Mouse (Mus musculus): Measurements from ENCODE around the gene Arhgef6. TPM values are rescaled to one million over a fixed set of nuclear protein-coding genes. Genes with fewer than 3 reads are reported as not detected.

The Arhgef6 gene
- not detected in 2 replicates for polyA plus RNA-seq (2012; ENCODE audit: insufficient read depth, insufficient read length, low replicate concordance, missing spikeins)

DNA sequence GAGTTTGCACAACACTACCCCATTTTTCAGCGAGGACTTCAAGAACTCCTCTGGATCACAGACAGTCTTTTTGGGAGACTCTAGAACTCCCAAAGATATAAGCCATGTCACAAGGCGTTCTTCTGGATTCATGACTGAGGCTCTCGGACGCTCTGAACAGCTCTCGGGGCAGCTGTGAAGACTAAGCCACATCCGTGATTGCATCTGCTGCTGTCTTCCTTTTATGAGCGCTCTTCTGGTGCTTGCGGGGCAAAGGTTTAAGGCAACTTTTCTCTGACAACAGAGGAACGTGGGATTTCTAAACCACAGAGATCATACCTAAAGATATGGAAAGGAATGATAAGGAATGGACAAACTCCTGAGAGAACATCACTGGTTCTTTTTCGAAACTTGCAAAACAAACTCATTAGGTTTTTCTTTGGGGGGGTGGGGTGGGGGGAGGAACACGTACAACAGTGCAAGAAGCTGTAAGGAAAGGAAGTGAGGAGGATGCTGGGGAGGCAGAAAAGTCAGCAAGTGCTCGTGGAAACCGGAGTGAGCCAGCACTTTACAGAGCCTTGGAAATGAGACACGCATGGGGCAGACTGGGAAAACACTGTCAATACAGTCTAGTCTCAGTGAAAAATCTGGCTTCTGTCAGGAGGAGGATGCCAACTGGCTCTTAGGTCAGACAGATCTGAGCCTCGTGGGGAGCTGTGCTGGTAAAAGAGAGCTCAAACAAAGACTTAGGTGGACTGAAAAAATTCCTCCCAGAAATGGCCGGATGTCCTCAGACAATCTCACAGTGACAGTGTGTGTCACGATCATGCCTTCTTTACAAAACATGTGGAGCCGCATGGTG is at the start of gene Arhgef6:
TSS of gene Arhgef6 (minus strand) at position 359 of the 841 bp plus-strand sequence.
- no peak within 1 kb of the TSS for H3K4me3 ChIP-seq (ENCODE audit: insufficient read depth, low read depth, low read length)
- no peaks in the 10 kb centered on the region for H3K4me1 ChIP-seq (ENCODE audit: control insufficient read depth, insufficient read depth, low read length)
- TF ChIP-seq POLR2A (IDR thresholded peaks at IDR 0.05; ENCODE audit: insufficient read depth, low read depth, low read length) (no peak), CTCF (IDR thresholded peaks at IDR 0.05; ENCODE audit: insufficient read depth, low read depth, low read length) (no peak)
- 57% methylated on average over 18 of the region's 18 CpGs for WGBS
- no peak within 1 kb of the TSS for H3K27ac ChIP-seq (ENCODE audit: insufficient read depth, low read depth, low read length)

DNA sequence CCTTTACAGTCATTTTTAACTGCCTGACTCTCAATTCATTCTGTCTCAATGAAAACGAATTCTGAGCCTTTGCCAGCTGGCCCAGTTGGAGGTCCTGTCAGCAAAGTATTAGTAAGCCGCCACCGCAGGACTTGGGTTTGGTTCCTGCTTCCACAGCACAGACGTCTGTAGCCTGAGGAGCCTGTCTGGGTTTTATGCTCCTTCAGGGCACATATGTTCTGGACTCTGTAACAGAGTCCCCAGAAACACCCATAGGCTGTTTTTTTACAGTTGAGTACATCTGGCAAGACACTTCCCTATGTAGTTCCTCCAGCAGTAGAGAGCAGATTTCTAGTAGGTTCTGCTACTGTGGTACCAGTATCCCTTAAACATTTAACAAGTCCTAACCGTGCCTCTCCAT is 42.4 kb upstream of the Arhgef6 start:
- H3K4me3 ChIP-seq (ENCODE audit: insufficient read depth, low read depth, low read length), result no peak overlapping the region
- H3K4me1 ChIP-seq (ENCODE audit: control insufficient read depth, insufficient read depth, low read length), result no peaks in the 10 kb centered on the region
- TF ChIP-seq CTCF (IDR thresholded peaks at IDR 0.05; ENCODE audit: insufficient read depth, low read depth, low read length) (no peak), POLR2A (IDR thresholded peaks at IDR 0.05; ENCODE audit: insufficient read depth, low read depth, low read length) (no peak)
- no peak overlapping the region for H3K27ac ChIP-seq (ENCODE audit: insufficient read depth, low read depth, low read length)
- WGBS, result 27% methylated on average over 5 of the region's 5 CpGs

DNA sequence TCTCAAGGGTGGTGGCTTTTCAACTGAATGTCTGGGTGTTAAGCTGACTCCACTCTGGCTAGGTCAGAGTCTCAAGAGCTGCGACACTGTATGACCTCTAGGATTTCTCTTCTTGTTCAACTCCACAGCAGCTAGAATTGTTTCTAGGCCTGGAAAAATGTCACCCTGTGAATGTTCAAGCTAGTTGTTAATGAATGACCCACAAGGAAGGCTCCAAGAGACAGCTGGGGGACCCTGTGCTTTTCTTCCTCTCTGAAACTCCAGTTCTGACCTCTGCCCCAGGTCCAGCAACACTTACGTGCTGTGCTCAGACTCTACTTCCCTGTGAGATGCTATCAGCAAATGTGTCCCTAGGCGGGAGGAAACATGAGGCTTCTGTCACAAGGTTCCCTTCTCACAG is 40.0 kb upstream of the Arhgef6 start:
- Histone ChIP-seq H3K4me1 (ENCODE audit: control insufficient read depth, insufficient read depth, low read length) (no peaks in the 10 kb centered on the region), H3K27ac (ENCODE audit: insufficient read depth, low read depth, low read length) (no peak overlapping the region), H3K4me3 (ENCODE audit: insufficient read depth, low read depth, low read length) (no peak overlapping the region)
- WGBS, result 83% methylated on average over 3 of the region's 3 CpGs
- TF ChIP-seq CTCF (IDR thresholded peaks at IDR 0.05; ENCODE audit: insufficient read depth, low read depth, low read length) (no peak), POLR2A (IDR thresholded peaks at IDR 0.05; ENCODE audit: insufficient read depth, low read depth, low read length) (no peak)

DNA sequence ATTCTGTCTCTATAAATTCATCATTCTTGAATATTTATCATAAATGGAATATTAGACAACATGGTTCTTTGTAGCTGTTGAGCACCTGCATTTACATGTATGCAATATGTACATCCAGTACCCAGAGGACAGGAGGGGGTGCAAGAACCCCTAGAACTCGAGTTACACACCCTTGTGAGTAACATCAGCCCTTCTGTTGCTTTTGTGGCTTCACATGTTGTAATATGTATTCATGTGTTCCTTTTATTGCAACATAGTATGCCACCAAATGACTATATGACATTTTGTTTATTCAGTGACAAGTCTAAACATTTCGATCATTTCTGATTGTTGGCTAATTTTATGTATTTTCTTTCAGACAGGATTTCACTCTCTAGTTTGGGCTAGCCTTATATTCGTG is 38.6 kb upstream of the Arhgef6 start:
- Histone ChIP-seq H3K27ac (ENCODE audit: insufficient read depth, low read depth, low read length) (no peak overlapping the region), H3K4me1 (ENCODE audit: control insufficient read depth, insufficient read depth, low read length) (no peaks in the 10 kb centered on the region), H3K4me3 (ENCODE audit: insufficient read depth, low read depth, low read length) (no peak overlapping the region)
- TF ChIP-seq POLR2A (IDR thresholded peaks at IDR 0.05; ENCODE audit: insufficient read depth, low read depth, low read length), result no peak
- no peak for TF ChIP-seq CTCF (IDR thresholded peaks at IDR 0.05; ENCODE audit: insufficient read depth, low read depth, low read length)
- WGBS, result 85% methylated on average over 3 of the region's 3 CpGs

DNA sequence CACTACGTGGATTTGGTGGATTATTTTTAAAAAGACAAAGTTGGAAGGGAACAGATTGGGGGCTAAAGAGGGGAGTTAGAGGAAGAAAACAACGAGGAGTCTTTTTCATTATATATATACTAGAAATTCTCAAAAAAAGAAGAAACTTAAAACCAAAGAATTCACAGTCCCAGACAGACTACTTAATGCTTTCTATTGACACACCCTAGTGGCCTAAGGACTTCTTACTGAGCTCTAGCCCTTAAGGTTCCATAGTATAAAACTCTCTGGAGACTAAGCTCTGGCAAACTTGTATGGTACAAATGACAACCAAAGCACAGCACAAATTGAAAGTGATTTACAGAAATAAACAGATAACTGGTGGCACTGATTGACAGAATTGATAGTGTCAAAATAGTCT is 35.5 kb upstream of the Arhgef6 start:
- Histone ChIP-seq H3K4me3 (ENCODE audit: insufficient read depth, low read depth, low read length) (no peak overlapping the region), H3K4me1 (ENCODE audit: control insufficient read depth, insufficient read depth, low read length) (no peaks in the 10 kb centered on the region), H3K27ac (ENCODE audit: insufficient read depth, low read depth, low read length) (no peak overlapping the region)
- WGBS, result 70% methylated on average over 2 of the region's 2 CpGs
- TF ChIP-seq CTCF (IDR thresholded peaks at IDR 0.05; ENCODE audit: insufficient read depth, low read depth, low read length) (no peak), POLR2A (IDR thresholded peaks at IDR 0.05; ENCODE audit: insufficient read depth, low read depth, low read length) (no peak)

DNA sequence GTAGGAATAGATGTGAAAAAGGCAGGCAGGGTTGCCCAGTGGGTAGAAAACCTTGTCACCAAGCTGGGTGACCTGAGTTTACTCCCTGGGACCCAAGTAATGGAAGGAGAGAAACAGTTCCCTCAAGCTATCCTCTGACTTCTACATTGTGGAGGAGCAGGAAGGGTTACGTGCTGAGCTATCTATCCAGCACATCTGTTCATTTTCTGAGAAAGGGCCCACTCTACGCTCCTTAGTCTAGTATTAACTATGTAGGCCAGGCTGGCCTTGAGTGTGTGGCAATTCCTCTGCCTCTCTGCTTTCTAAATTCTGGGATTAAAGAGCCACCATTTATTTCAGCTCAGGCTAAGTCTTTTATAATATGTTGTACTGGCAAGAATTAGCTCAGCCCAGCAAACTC is 35.0 kb upstream of the Arhgef6 start:
- Histone ChIP-seq H3K4me3 (ENCODE audit: insufficient read depth, low read depth, low read length) (no peak overlapping the region), H3K4me1 (ENCODE audit: control insufficient read depth, insufficient read depth, low read length) (no peaks in the 10 kb centered on the region), H3K27ac (ENCODE audit: insufficient read depth, low read depth, low read length) (no peak overlapping the region)
- 90% methylated on average over 2 of the region's 2 CpGs for WGBS
- TF ChIP-seq POLR2A (IDR thresholded peaks at IDR 0.05; ENCODE audit: insufficient read depth, low read depth, low read length) (no peak), CTCF (IDR thresholded peaks at IDR 0.05; ENCODE audit: insufficient read depth, low read depth, low read length) (no peak)

DNA sequence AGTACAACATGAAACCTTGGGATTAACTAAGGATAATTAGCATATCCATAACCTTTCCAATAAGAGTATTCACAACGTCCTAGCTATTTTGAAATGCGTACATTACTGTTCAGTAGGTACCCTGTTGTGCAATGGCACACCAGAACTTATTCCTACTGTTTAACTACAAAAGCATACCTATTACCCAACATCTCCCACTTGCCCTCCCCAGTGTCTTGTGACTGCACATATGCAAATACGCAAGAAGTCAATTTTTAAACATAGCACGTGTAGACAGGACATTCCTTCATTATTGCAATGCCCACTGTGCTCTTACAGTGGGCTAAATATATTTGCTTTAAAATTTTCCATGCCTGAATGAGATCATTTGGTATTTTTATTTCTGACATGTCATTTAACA is 34.4 kb upstream of the Arhgef6 start:
- H3K4me3 ChIP-seq (ENCODE audit: insufficient read depth, low read depth, low read length), result no peak overlapping the region
- no peak for TF ChIP-seq CTCF (IDR thresholded peaks at IDR 0.05; ENCODE audit: insufficient read depth, low read depth, low read length)
- TF ChIP-seq POLR2A (IDR thresholded peaks at IDR 0.05; ENCODE audit: insufficient read depth, low read depth, low read length), result no peak
- no peaks in the 10 kb centered on the region for H3K4me1 ChIP-seq (ENCODE audit: control insufficient read depth, insufficient read depth, low read length)
- WGBS, result 88% methylated on average over 4 of the region's 4 CpGs
- no peak overlapping the region for H3K27ac ChIP-seq (ENCODE audit: insufficient read depth, low read depth, low read length)

DNA sequence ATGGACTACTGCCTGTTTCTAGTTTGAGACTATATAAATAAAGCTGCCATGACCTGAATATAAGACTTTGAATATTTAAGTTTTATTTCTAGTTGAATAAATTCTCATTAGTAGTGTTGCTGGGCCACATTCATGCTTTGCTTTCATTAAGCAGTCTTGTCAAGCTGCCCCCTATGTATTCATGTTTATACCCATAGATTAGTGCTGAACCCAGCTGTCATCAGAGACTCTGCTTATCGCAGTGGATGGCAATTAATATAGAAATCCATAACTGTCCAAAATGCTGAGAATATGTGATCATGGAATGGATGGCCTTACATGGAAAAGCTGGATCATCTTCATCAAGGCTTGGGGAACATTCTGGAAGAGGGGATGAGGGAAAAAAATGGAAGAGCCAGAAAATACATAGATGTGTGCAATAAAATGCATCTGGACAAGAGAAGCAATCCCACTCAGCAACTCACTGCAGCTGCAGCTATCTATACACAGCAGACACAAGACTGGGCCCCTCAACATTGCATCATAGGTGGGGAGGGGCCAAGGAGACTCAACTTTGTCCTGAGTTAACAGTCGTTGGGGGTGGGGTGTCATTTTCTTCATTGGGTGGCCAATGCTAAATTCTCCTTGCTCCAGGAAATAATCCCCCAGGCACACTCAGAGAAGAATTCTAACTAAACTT is 26.5 kb upstream of the Arhgef6 start:
- WGBS, result 68% methylated on average over 2 of the region's 2 CpGs
- no peak for TF ChIP-seq CTCF (IDR thresholded peaks at IDR 0.05; ENCODE audit: insufficient read depth, low read depth, low read length)
- no peak for TF ChIP-seq POLR2A (IDR thresholded peaks at IDR 0.05; ENCODE audit: insufficient read depth, low read depth, low read length)
- H3K4me1 ChIP-seq (ENCODE audit: control insufficient read depth, insufficient read depth, low read length), result no peaks in the 10 kb centered on the region
- H3K4me3 ChIP-seq (ENCODE audit: insufficient read depth, low read depth, low read length), result no peak overlapping the region
- H3K27ac ChIP-seq (ENCODE audit: insufficient read depth, low read depth, low read length), result no peak overlapping the region

DNA sequence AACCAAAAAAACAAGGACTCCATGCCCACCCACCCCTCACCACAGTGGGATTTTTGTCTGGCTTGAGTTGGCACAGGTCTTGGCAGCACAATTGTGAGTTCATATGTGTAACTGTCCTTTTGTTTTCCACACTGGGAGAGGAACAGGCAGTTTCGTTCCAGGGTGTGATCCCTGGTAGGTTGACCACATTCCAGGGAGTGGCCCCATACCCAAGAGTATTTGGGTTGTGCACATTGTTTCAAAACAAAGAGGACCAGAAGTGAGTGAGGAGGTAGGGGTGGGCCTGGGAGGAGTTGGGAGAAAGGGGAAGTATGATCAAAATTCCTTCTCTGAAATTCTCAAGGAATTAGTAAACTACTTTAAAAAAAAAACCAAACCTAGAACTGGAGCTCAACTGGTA is 20.8 kb upstream of the Arhgef6 start:
- H3K4me3 ChIP-seq (ENCODE audit: insufficient read depth, low read depth, low read length), result no peak overlapping the region
- H3K4me1 ChIP-seq (ENCODE audit: control insufficient read depth, insufficient read depth, low read length), result no peaks in the 10 kb centered on the region
- 62% methylated on average over 1 of the region's 1 CpGs for WGBS
- TF ChIP-seq CTCF (IDR thresholded peaks at IDR 0.05; ENCODE audit: insufficient read depth, low read depth, low read length) (no peak), POLR2A (IDR thresholded peaks at IDR 0.05; ENCODE audit: insufficient read depth, low read depth, low read length) (no peak)
- H3K27ac ChIP-seq (ENCODE audit: insufficient read depth, low read depth, low read length), result no peak overlapping the region

Data from olfactory bulb, adult 2 months (tissue).